Comparison of ENCODE assay signal across 15 mouse cellular contexts in genomic region chr5:117989773-117990172, GRCm38 (mm10). TPM values are rescaled to one million over a fixed set of nuclear protein-coding genes. Genes with fewer than 3 reads are reported as not detected.
A peak's percentile ranks its signal among the peaks of the same experiment; 100 is the strongest.
DNase-seq lines count a peak whose midpoint lies in the region; ATAC-seq lines count a peak whose summit lies in the region.
"Had no signal": no experiment of that assay in that cellular context is flagged by ENCODE, and none has a peak within 500 bp of the region (broad histone marks: within the 10 kb centered on the region; RNA-seq: fewer than 3 reads in every experiment).

No protein-coding gene starts in this region.

- ATAC-seq in kidney, embryonic 14.5 days (ENCODE audit: low FRiP score, low TSS enrichment), result no peak
- no peak for ATAC-seq in cerebellum, adult (ENCODE audit: insufficient number of reproducible peaks, low FRiP score, low TSS enrichment)
- ATAC-seq: forebrain, embryonic 15.5 days had no signal

- no peaks in the 10 kb centered on the region for H3K27me3 ChIP-seq in kidney, embryonic 14.5 days (ENCODE audit: control insufficient read depth, insufficient read depth, low read length)
- H3K27me3 ChIP-seq: forebrain, embryonic 15.5 days; hindbrain, embryonic 15.5 days had no signal

- no peaks in the 10 kb centered on the region for H3K4me1 ChIP-seq in kidney, embryonic 14.5 days (ENCODE audit: control insufficient read depth, insufficient read depth, low read length)
- H3K4me1 ChIP-seq: forebrain, embryonic 15.5 days; hindbrain, embryonic 15.5 days had no signal

- peaks cover 97% of the 10 kb centered on the region for H3K36me3 ChIP-seq in kidney, embryonic 14.5 days (ENCODE audit: control insufficient read depth, insufficient read depth, low read length)

- 88% methylated on average over 6 of the region's 6 CpGs for whole genome bisulfite sequencing in kidney, embryonic 14.5 days

- no peak overlapping the region for H3K4me3 ChIP-seq in kidney, embryonic 14.5 days (ENCODE audit: low read length)
- H3K4me3 ChIP-seq: forebrain, embryonic 15.5 days; hindbrain, embryonic 15.5 days had no signal

- no peak overlapping the region for H3K4me2 ChIP-seq in kidney, embryonic 14.5 days (replicated peaks; ENCODE audit: low read depth, low read length)
- H3K4me2 ChIP-seq: forebrain, embryonic 15.5 days; hindbrain, embryonic 15.5 days had no signal

- intact Hi-C loops in heart, postnatal 10 days (cut with DNase I), result no loop called here

- H3K9me3 ChIP-seq in kidney, embryonic 14.5 days (ENCODE audit: control insufficient read depth, low read length), result no peaks in the 10 kb centered on the region
- H3K9me3 ChIP-seq: forebrain, embryonic 15.5 days; hindbrain, embryonic 15.5 days had no signal

- DNase-seq in adrenal gland, postnatal 10 days, result peak; percentile 73
- no peak for DNase-seq in adrenal gland, adult 18-20 months (ENCODE audit: low spot score in 2 of 2)
- peak; percentile 66 for DNase-seq in kidney, adult 8-10 months
- peak; percentile 80 for DNase-seq in adipocyte (ENCODE audit: low spot score)
- peak; percentile 76 for DNase-seq in heart, postnatal 10 days
- DNase-seq in spleen, adult 12 weeks (ENCODE audit: low spot score), result no peak
- DNase-seq: liver; lung, postnatal 4 days; midbrain, embryonic 14.5 days; thymus, postnatal 4 days had no signal

- H3K9ac ChIP-seq in kidney, embryonic 14.5 days (ENCODE audit: low read depth, low read length), result no peak overlapping the region
- H3K9ac ChIP-seq: forebrain, embryonic 15.5 days; hindbrain, embryonic 15.5 days had no signal

- no peak overlapping the region for H3K27ac ChIP-seq in kidney, embryonic 14.5 days (ENCODE audit: low read depth, low read length)
- H3K27ac ChIP-seq: forebrain, embryonic 15.5 days; hindbrain, embryonic 15.5 days; stomach, postnatal 0 days had no signal

RNA-seq across cellular contexts. Expression of gene Fbxo21, which starts 13.2 kb away (rescaled TPM):
- 100 to 1,000 TPM; 114 to 115 TPM for total RNA-seq in adrenal gland, postnatal 10 days (2021)
- total RNA-seq in adrenal gland, adult 18-20 months (2021), result 10 to 100 TPM; 59.9 to 62.9 TPM
- 38.4 and 82.9 TPM in 2 replicates for polyA plus RNA-seq in kidney, embryonic 14.5 days (2014; fragmentation: Nextera tagmentation; extraction: Ambion mirVana)
- 10 to 100 TPM; 47.4 to 55.5 TPM for total RNA-seq in heart, postnatal 10 days (2021)

RNA-seq across cellular contexts. Expression of gene Tesc, which starts 37.8 kb away (rescaled TPM):
- 10 to 100 TPM; 54.4 to 61.5 TPM for total RNA-seq in adrenal gland, postnatal 10 days (2021)
- total RNA-seq in adrenal gland, adult 18-20 months (2021), result 100 to 1,000 TPM; 149 to 166 TPM
- polyA plus RNA-seq in kidney, embryonic 14.5 days (2014; fragmentation: Nextera tagmentation; extraction: Ambion mirVana), result 10.1 and 12.3 TPM in 2 replicates
- total RNA-seq in heart, postnatal 10 days (2021), result 100 to 1,000 TPM; 111 to 112 TPM

Comparison
In these comparisons a context has a peak if more than half of its experiments do, and no peak if none do; other contexts are left out.
1. DNase-seq: peak in adrenal gland, postnatal 10 days (single experiment), kidney, adult 8-10 months (2 of 2), adipocyte (single experiment) and heart, postnatal 10 days (2 of 2); none in adrenal gland, adult 18-20 months (0 of 2) and spleen, adult 12 weeks (single experiment).